11 mouse cellular contexts compared by ENCODE assay signal in genomic region chr12:79864346-79865178, GRCm38 (mm10).
DNase-seq lines count a peak whose midpoint lies in the region; ATAC-seq and TF ChIP-seq lines count a peak whose summit lies in the region.
"Had no signal": no experiment of that assay in that cellular context is flagged by ENCODE, and none has a peak within 500 bp of the region (broad histone marks: within the 10 kb centered on the region; RNA-seq: fewer than 3 reads in every experiment).

No protein-coding gene starts in this region.

- TF ChIP-seq CTCF in intestine, postnatal 0 days (IDR thresholded peaks at IDR 0.05; ENCODE audit: low read depth) = no peak
- TF ChIP-seq CTCF in embryonic fibroblast, embryonic 13.5 days (IDR thresholded peaks at IDR 0.05; ENCODE audit: borderline replicate concordance, insufficient read depth, low read length) = no peak
- no peak for TF ChIP-seq CTCF in hindbrain, postnatal 0 days (IDR thresholded peaks at IDR 0.05; ENCODE audit: low read depth)

- no peaks in the 10 kb centered on the region for H3K27me3 ChIP-seq in intestine, embryonic 15.5 days (replicated peaks)
- no peaks in the 10 kb centered on the region for H3K27me3 ChIP-seq in intestine, postnatal 0 days (replicated peaks; ENCODE audit: control insufficient read depth, insufficient read depth, low read length)
- no peaks in the 10 kb centered on the region for H3K27me3 ChIP-seq in hindbrain, postnatal 0 days (ENCODE audit: insufficient read depth, low read length)
- H3K27me3 ChIP-seq: neural tube, embryonic 13.5 days had no signal

- 0 out of 2 replicates have a peak overlapping the region, but pooled peaks have one; percentile 44 for H3K27ac ChIP-seq in intestine, embryonic 15.5 days
- no peak overlapping the region for H3K27ac ChIP-seq in intestine, postnatal 0 days (ENCODE audit: low read depth, low read length)
- peak overlapping the region; percentile 69 for H3K27ac ChIP-seq in embryonic fibroblast, embryonic 13.5 days (ENCODE audit: insufficient read depth, low read length)
- no peak overlapping the region for H3K27ac ChIP-seq in hindbrain, postnatal 0 days
- H3K27ac ChIP-seq: neural tube, embryonic 13.5 days had no signal

- 83% methylated on average over 20 of the region's 20 CpGs for WGBS in intestine, embryonic 15.5 days
- WGBS in intestine, postnatal 0 days = 80% methylated on average over 20 of the region's 20 CpGs
- WGBS in hindbrain, postnatal 0 days = 75% methylated on average over 20 of the region's 20 CpGs

- ATAC-seq in intestine, embryonic 15.5 days = no peak
- no peak for ATAC-seq in intestine, postnatal 0 days
- peak; percentile 33; the same call in 1 of the 2 replicates for ATAC-seq in megakaryocyte, adult 5-6 weeks (ENCODE audit: poor library complexity, severe bottlenecking)
- ATAC-seq in hindbrain, postnatal 0 days = no peak
- ATAC-seq: activated CD4-positive, CD25-positive, alpha-beta regulatory T cell, adult 4 months; forebrain, embryonic 14.5 days had no signal

- no peaks in the 10 kb centered on the region for H3K36me3 ChIP-seq in intestine, embryonic 15.5 days
- H3K36me3 ChIP-seq in intestine, postnatal 0 days (ENCODE audit: control insufficient read depth, insufficient read depth) = no peaks in the 10 kb centered on the region
- H3K36me3 ChIP-seq in hindbrain, postnatal 0 days (ENCODE audit: insufficient read depth, low read length) = no peaks in the 10 kb centered on the region
- H3K36me3 ChIP-seq: neural tube, embryonic 13.5 days had no signal

- TF ChIP-seq POLR2A in embryonic fibroblast, embryonic 13.5 days (IDR thresholded peaks at IDR 0.05; ENCODE audit: low read depth, low read length) = no peak

- peaks cover 15% of the 10 kb centered on the region for H3K4me1 ChIP-seq in intestine, embryonic 15.5 days (replicated peaks)
- 0 out of 2 replicates have a peak, but pooled peaks cover 5% of the 10 kb centered on the region for H3K4me1 ChIP-seq in intestine, postnatal 0 days (replicated peaks; ENCODE audit: control insufficient read depth, insufficient read depth, low read length)
- H3K4me1 ChIP-seq in embryonic fibroblast, embryonic 13.5 days (ENCODE audit: control insufficient read depth, insufficient read depth, low read length) = peaks cover 3% of the 10 kb centered on the region; the same call in 1 of the 2 replicates
- no peaks in the 10 kb centered on the region for H3K4me1 ChIP-seq in hindbrain, postnatal 0 days (ENCODE audit: insufficient read depth, low read length)

- H3K9me3 ChIP-seq in intestine, embryonic 15.5 days = no peaks in the 10 kb centered on the region; the same call in 1 of the 2 replicates
- 0 out of 2 replicates have a peak, but pooled peaks cover 4% of the 10 kb centered on the region for H3K9me3 ChIP-seq in intestine, postnatal 0 days (ENCODE audit: control insufficient read depth)
- no peaks in the 10 kb centered on the region for H3K9me3 ChIP-seq in hindbrain, postnatal 0 days (ENCODE audit: low read length)
- H3K9me3 ChIP-seq: neural tube, embryonic 13.5 days had no signal

- H3K4me3 ChIP-seq in intestine, embryonic 15.5 days (replicated peaks) = no peak overlapping the region
- H3K4me3 ChIP-seq in intestine, postnatal 0 days (ENCODE audit: low read depth, low read length) = no peak overlapping the region
- no peak overlapping the region for H3K4me3 ChIP-seq in embryonic fibroblast, embryonic 13.5 days (ENCODE audit: insufficient read depth, low read length)
- no peak overlapping the region for H3K4me3 ChIP-seq in hindbrain, postnatal 0 days (ENCODE audit: low read length)
- H3K4me3 ChIP-seq: neural tube, embryonic 13.5 days had no signal

- H3K4me2 ChIP-seq in intestine, embryonic 15.5 days (replicated peaks) = no peak overlapping the region
- H3K4me2 ChIP-seq in intestine, postnatal 0 days (replicated peaks; ENCODE audit: low read depth) = no peak overlapping the region
- no peak overlapping the region for H3K4me2 ChIP-seq in hindbrain, postnatal 0 days (ENCODE audit: low read depth, low read length)
- H3K4me2 ChIP-seq: neural tube, embryonic 13.5 days had no signal

- peak; percentile 12 for DNase-seq in R1 (ENCODE audit: low read depth, low spot score)
- no peak for DNase-seq in hindbrain, postnatal 0 days (ENCODE audit: low spot score)
- no peak for DNase-seq in retina, embryonic 14.5 days (ENCODE audit: low spot score)
- no peak for DNase-seq in right cerebral cortex, adult 2 months (ENCODE audit: low spot score in 2 of 2)

- H3K9ac ChIP-seq in intestine, embryonic 15.5 days = no peak overlapping the region
- H3K9ac ChIP-seq in intestine, postnatal 0 days (ENCODE audit: low read depth, low read length) = no peak overlapping the region
- H3K9ac ChIP-seq in hindbrain, postnatal 0 days (replicated peaks; ENCODE audit: low read length) = no peak overlapping the region
- H3K9ac ChIP-seq: neural tube, embryonic 13.5 days had no signal

Comparison
In these comparisons a context has a peak if more than half of its experiments do, and no peak if none do; other contexts are left out.
1. H3K27ac ChIP-seq: peak in intestine, embryonic 15.5 days (single experiment) and embryonic fibroblast, embryonic 13.5 days (single experiment); none in intestine, postnatal 0 days (single experiment) and hindbrain, postnatal 0 days (single experiment).